ENCODE assay signal across 8 mouse cellular contexts in the genomic region with DNA sequence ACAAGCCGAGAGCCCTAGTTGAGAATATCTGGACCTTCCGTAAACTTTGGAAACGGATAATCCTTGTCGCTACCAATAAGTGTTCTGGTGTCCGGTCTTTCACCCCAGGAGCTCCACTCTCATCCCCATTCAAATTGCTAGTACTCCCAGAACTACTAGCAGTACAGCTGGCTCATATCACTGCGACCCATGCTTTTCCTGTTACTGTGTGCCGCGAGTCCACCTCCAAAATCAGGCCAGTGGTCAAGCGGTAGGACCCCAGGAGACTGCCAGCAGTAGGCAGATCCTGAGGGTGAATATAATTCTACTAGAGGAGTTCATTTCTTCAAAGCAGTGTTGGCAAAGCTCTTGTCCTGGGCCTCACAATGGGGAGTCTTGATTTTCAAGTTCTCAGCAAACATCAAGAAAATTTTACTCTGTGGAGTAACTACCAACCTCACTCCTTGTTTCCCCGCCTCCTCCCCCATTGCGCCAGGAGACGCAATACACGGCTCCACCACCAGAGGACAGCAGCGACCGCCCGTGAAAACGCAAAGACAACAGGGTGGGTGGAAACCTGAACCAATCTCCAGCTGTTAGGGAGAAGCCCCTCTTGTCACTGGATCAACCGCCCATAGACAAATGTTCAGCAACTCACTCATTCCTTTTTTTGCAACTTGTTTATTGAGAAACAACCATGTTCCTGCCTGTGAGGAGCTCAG. TPM values are rescaled to one million over a fixed set of nuclear protein-coding genes. Genes with fewer than 3 reads are reported as not detected.
DNase-seq lines count a peak whose midpoint lies in the region; ATAC-seq lines count a peak whose summit lies in the region.

No protein-coding gene starts in this region.

- H3K27ac ChIP-seq in midbrain, embryonic 11.5 days (ENCODE audit: low read depth, low read length) = peak overlapping the region; percentile 12

- H3K9ac ChIP-seq in midbrain, embryonic 11.5 days (ENCODE audit: low read length) = no peak overlapping the region

- H3K4me1 ChIP-seq in midbrain, embryonic 11.5 days (ENCODE audit: control insufficient read depth, insufficient read depth, low read length) = peaks cover 57% of the 10 kb centered on the region

- intact Hi-C loops in gastrocnemius, postnatal 14 days (cut with DNase I; ENCODE audit: low total_unique reads) = loop anchor here (2.0 kb wide), 1 partner anchor 16 kb away; no protein-coding TSS in a partner anchor
- intact Hi-C loops in left cerebral cortex, postnatal 4 days (cut with DNase I) = no loop called here

- peaks cover 6% of the 10 kb centered on the region; the same call in 1 of the 2 replicates for H3K36me3 ChIP-seq in midbrain, embryonic 11.5 days (ENCODE audit: control insufficient read depth, insufficient read depth, low read length)

- H3K4me3 ChIP-seq in midbrain, embryonic 11.5 days (ENCODE audit: low read depth, low read length) = 0 out of 2 replicates have a peak overlapping the region, but pooled peaks have one; percentile 4

- peak; percentile 91 for DNase-seq in adrenal gland, adult 2 months
- DNase-seq in embryo, embryonic 10.5 days (ENCODE audit: low spot score) = peak; percentile 90
- peak; percentile 85 for DNase-seq in gastrocnemius, postnatal 14 days
- peak; percentile 83 for DNase-seq in left cerebral cortex, postnatal 4 days
- DNase-seq in midbrain, embryonic 11.5 days (ENCODE audit: low spot score, missing footprints) = peak; percentile 99
- peak; percentile 78 for DNase-seq in skeletal muscle tissue, adult 2 months (ENCODE audit: low read depth, low spot score)
- DNase-seq in yolk sac, embryonic 10.5 days (ENCODE audit: low spot score) = peak; percentile 84

- WGBS in midbrain, embryonic 11.5 days = 18% methylated on average over 18 of the region's 18 CpGs

- peak; percentile 9 for ATAC-seq in inflammation-experienced regulatory T-cells, adult 6 months
- no peak for ATAC-seq in midbrain, embryonic 11.5 days (ENCODE audit: low FRiP score)

- H3K4me2 ChIP-seq in midbrain, embryonic 11.5 days = peak overlapping the region; percentile 19; the same call in 1 of the 2 replicates

- no peaks in the 10 kb centered on the region for H3K27me3 ChIP-seq in midbrain, embryonic 11.5 days (ENCODE audit: control insufficient read depth, insufficient read depth, low read length)

- no peaks in the 10 kb centered on the region for H3K9me3 ChIP-seq in midbrain, embryonic 11.5 days (ENCODE audit: control insufficient read depth, low read length)

RNA-seq across cellular contexts. Expression of a gene that starts 0.7 kb away (rescaled TPM):
- 1 to 10 TPM in 1 of 2 experiments, under 1 TPM in 1; 0.84 to 3.8 TPM for total RNA-seq in adrenal gland, adult 2 months (2021)
- 1.7 and 3.6 TPM in 2 replicates for polyA plus RNA-seq in adrenal gland, adult 2 months (2012; rRNA removed)
- total RNA-seq in gastrocnemius, postnatal 14 days (2021) = under 1 TPM; 0.27 to 0.51 TPM
- 10 to 100 TPM; 62.4 to 71.7 (median 66.6) TPM for polyA plus RNA-seq in inflammation-experienced regulatory T-cells, adult 6 months (2017; shearing (Covaris generic))
- total RNA-seq in left cerebral cortex, postnatal 4 days (2021) = 10 to 100 TPM; 44.0 to 48.8 TPM
- 1.6 TPM in 2 replicates for polyA plus RNA-seq in midbrain, embryonic 11.5 days (2014; fragmentation: Nextera tagmentation; extraction: Ambion mirVana)

RNA-seq across cellular contexts. Expression of a gene that starts 8.8 kb away (rescaled TPM):
- total RNA-seq in adrenal gland, adult 2 months (2021) = 10 to 100 TPM; 20.5 to 24.0 TPM
- 17.2 and 22.3 TPM in 2 replicates for polyA plus RNA-seq in adrenal gland, adult 2 months (2012; rRNA removed)
- total RNA-seq in gastrocnemius, postnatal 14 days (2021) = 10 to 100 TPM; 10.5 to 11.2 TPM
- 10 to 100 TPM; 13.0 to 17.7 (median 16.0) TPM for polyA plus RNA-seq in inflammation-experienced regulatory T-cells, adult 6 months (2017; shearing (Covaris generic))
- total RNA-seq in left cerebral cortex, postnatal 4 days (2021) = 10 to 100 TPM; 38.5 to 43.9 TPM
- polyA plus RNA-seq in midbrain, embryonic 11.5 days (2014; fragmentation: Nextera tagmentation; extraction: Ambion mirVana) = 9.8 and 10.0 TPM in 2 replicates

RNA-seq across cellular contexts. Expression of a gene that starts 36.0 kb away (rescaled TPM):
- 10 to 100 TPM; 20.5 to 29.1 TPM for total RNA-seq in adrenal gland, adult 2 months (2021)
- polyA plus RNA-seq in adrenal gland, adult 2 months (2012; rRNA removed) = 17.9 and 22.6 TPM in 2 replicates
- total RNA-seq in gastrocnemius, postnatal 14 days (2021) = 10 to 100 TPM; 19.2 to 19.5 TPM
- polyA plus RNA-seq in inflammation-experienced regulatory T-cells, adult 6 months (2017; shearing (Covaris generic)) = 10 to 100 TPM; 36.1 to 40.9 (median 39.8) TPM
- 10 to 100 TPM; 34.9 to 39.3 TPM for total RNA-seq in left cerebral cortex, postnatal 4 days (2021)
- 59.6 and 60.7 TPM in 2 replicates for polyA plus RNA-seq in midbrain, embryonic 11.5 days (2014; fragmentation: Nextera tagmentation; extraction: Ambion mirVana)

RNA-seq across cellular contexts. Expression of a gene that starts 49.3 kb away (rescaled TPM):
- total RNA-seq in adrenal gland, adult 2 months (2021) = 10 to 100 TPM in 1 of 2 experiments, 1 to 10 TPM in 1; 5.0 to 11.2 TPM
- 1.0 and 2.2 TPM in 2 replicates for polyA plus RNA-seq in adrenal gland, adult 2 months (2012; rRNA removed)
- not detected for total RNA-seq in gastrocnemius, postnatal 14 days (2021)
- polyA plus RNA-seq in inflammation-experienced regulatory T-cells, adult 6 months (2017; shearing (Covaris generic)) = not detected
- not detected for total RNA-seq in left cerebral cortex, postnatal 4 days (2021)
- not detected in 2 replicates for polyA plus RNA-seq in midbrain, embryonic 11.5 days (2014; fragmentation: Nextera tagmentation; extraction: Ambion mirVana)

Comparison
In these comparisons a context has a peak if more than half of its experiments do, and no peak if none do; other contexts are left out.
1. RNA of a gene that starts 0.7 kb away (total RNA-seq): 44.0 to 48.8 TPM in left cerebral cortex, postnatal 4 days; 0.84 to 3.8 TPM in adrenal gland, adult 2 months and 0.27 to 0.51 TPM in gastrocnemius, postnatal 14 days; every median in the first group is over 4 times any median in the second.
2. Peak in every context shown above with its lines, with median percentiles within 50 percentile points of each other: DNase-seq.